Mouse (Mus musculus): Measurements from ENCODE around the gene Daxx. TPM values are rescaled to one million over a fixed set of nuclear protein-coding genes. Genes with fewer than 3 reads are reported as not detected.

Gene Daxx
- total RNA-seq, 2 experiments from 2014 or later, result 27.4 to 27.9 TPM

DNA sequence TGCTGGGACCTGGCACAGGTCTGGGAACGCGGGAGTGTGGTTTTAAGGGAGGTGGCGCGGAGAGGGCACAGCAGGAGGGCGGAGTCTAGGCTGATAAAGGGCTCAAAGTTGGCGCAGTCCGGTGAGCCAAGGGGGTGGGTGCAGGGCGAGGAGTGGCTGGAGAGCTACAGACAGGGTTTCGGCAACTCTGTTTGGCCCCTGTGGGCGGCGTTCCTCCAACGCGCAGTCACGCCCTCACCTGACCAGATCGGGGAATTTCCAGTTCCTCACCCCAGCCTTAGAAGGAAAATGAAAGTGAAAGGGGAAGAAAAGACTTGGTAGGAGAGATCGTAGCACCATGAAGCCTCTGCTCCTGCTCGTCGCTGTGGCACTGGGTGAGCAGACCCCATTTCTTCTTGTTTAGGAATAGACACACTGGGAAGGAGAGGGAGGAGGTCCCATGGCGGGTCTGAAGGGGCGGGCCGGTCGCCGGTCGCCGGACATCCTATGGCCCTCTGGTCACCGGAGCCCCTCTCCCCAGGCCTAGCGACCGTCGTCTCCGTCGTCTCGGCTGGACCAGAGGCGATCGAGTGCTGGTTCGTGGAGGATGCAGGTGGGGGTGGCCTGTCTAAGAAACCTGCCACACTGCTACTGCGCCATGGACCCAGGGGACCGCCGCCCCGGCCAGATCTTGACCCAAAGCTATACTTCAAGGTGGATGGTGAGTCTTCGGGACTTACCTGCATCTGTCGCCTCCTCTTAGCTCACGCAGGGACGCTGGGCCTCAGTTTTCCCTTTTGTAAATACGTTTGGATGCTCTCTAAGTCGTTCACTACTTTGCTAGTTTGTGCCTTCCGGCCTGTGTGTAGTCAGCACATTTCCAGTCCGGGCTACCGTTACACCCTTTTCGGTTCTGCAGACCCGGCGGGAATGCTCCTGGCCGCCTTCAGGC is 10.4 kb downstream of the Daxx start:
- DNase-seq (ENCODE audit: extremely low spot score in 1 of 2, low spot score in 1 of 2), result peak in 1 of 2 experiments; percentile 29

DNA sequence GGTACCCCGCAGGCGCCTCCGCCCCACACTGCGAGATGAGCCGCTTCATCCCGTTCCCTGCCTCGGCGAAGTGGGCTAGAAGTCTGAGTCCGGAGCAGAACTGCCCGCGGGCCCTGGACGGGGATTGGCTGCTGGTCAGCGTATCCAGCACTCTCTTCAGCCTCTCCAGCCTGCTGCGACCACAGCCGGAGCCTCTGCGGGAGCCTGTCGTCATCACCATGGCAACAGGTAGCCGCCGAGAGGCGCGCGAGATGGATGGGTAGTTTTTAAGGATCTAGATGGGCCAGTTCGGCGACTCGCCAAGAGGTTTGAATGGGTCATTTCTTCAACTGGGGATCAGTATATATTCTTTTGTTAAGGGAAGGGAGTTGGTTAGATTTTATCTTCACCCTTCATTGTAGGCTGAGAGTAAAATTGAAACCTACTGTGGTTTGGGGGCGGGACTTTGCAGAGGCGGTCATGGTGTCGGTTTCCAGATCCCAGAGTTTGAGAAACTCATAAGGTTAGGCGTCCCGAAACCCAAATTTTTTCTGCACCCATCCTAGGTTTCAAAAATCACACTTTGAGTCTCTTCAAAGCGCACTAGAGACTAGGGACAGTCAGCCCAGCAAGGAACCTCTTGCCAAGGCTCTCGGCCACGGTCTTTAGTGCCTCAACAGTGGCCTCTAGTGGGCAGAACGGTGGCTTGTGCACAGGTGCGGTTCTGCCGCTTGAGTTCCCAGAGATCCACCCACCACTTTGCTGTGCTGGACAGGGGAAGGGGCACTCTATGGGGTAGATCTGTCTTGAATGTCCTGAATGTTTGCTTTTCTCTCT is 11.3 kb downstream of the Daxx start:
- DNase-seq (ENCODE audit: extremely low spot score in 1 of 2, low spot score in 1 of 2), result peak; percentile 58 to 87

DNA sequence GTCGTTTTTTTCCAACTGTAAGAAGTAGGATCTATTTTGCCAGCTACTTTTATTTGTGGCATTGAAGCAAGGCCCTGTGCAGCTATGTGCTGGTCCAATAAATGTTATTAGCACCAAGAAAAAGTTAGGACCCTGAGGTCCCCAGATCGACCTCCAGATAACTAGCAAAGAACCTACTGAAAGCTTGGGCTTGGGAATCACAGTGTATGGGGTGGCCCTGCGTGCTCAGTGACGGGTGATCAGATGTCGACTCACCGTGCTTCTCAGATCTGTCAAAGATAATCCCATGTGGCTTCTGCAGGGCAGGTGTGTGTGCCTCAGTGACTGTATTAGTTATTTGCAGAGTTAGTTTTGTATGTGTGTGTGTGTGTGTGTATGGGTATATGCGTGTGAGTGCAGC is 12.1 kb downstream of the Daxx start:
- no peak for DNase-seq (ENCODE audit: extremely low spot score in 1 of 2, low spot score in 1 of 2)

DNA sequence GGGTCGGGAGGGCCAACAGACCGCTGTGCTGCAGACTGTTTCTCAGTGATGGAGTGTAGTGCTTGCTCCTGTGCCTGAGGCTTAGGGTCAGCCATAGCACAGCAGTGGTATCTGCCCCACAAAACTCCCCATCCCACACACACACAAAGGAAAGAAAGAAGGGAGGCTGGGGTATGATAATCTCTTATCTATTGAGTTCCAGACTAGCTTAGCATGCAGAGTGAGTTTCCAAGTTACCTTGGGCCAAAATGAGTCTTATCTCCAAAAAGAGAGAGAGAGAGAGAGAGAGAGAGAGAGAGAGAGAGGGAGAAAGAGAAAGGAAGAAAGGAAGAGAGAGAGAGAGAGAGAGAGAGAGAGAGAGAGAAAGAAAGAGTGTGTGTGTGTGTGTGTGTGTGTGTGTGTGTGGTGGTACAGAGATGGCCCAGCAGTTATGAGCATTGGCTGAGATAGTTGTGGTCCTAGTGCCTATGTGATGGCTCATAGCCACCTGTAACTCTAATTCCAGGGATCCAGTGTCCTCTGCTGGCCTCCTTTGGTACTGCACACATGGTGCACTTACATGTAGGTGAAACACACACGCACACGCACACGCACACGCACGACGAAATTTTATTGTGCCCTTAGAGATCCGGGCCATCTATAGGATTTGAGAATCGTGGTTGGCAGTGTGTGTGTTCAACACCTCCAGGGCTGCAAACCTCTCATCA is 15.5 kb downstream of the Daxx start:
- peak in 1 of 2 experiments; percentile 38 for DNase-seq (ENCODE audit: extremely low spot score in 1 of 2, low spot score in 1 of 2)

DNA sequence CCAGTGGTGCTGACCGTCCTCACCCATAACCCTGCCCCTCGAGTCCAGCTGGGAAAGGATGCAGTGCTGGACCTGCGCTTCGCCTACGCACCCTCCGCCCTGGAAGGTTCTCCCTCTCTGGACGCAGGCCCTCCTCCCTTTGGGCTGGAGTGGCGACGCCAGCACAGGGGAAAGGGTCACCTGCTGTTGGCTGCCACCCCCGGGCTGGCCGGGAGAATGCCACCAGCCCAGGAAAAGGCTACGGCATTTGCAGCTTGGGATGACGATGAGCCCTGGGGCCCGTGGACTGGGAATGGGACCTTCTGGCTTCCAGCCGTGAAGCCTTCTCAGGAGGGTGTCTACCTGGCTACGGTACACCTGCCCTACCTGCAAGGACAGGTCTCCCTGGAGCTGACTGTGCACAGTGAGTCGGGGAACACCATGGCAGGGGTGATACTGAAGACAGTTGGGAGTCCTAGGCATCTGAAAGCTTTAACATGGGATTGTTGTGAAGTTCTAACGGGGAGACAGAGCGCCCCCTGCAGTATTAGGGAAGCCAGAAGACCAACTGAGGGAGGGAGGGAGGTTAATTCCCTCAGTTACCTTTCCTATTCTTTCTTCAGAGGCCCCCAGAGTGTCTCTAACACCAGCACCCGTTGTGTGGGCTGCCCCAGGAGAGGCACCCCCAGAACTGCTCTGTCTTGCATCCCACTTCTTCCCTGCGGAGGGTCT is 16.3 kb downstream of the Daxx start:
- no peak for DNase-seq (ENCODE audit: extremely low spot score in 1 of 2, low spot score in 1 of 2)

DNA sequence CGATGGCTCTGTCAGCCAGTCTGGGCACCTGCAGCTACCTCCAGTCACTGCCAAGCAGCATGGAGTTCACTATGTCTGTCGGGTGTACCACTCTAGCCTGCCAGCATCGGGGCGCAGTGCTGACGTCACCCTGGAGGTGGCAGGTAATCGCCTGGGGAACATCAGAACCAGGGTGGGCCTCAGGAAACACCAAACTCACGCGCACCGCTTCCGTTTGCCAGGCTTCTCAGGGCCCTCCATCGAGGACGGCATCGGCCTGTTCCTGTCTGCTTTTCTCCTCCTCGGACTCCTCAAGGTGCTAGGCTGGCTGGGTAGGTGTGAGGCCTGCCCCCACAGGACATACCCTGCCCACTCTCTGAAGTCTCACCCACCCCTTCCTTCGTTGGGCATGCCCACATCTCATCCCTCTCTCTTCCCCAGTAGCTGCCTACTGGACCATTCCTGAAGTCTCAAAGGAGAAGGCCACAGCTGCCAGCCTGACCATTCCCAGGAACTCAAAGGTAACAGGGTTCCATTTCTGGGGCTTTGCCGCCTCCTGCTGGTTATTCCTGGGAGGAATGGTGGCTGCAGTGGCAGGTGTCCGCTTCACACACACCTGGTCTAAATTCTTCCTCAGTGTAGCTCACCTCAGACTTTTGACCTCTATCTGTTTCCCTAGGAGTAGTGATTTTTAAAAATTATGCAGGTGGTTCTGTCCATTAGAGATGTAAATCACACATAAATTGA is 17.2 kb downstream of the Daxx start:
- DNase-seq (ENCODE audit: extremely low spot score in 1 of 2, low spot score in 1 of 2), result no peak

DNA sequence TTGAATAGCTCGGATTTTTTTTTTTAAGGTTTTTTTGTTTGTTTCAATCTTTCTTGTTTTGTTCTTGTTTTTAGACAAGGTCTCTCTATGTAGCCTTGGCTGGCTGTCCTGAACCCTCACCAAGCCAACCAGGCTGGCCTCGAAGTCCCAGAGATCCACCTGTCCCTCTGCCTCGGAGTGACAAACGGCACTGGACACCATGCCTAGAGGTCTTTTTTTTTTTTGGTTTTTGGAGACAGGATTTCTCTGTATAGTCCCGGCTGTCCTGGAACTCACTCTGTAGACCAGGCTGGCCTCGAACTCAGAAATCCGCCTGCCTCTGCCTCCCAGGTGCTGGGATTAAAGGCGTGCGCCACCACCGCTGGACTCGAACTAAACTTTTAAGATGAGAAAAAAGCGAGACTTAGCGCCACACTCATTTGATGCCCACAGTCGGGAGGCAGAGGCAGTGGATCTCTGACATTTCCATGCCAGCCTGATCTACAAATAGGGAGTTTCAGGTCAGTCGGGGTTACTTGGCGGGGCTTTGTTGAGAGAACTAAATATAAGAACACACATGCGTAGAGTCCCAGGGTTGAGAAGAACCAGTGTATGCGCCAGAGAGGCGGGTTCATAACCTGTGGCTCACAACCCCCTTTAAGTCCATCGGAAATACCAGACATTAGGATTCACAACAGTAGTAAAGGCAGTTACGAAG is 19.2 kb downstream of the Daxx start:
- DNase-seq (ENCODE audit: extremely low spot score in 1 of 2, low spot score in 1 of 2), result no peak

DNA sequence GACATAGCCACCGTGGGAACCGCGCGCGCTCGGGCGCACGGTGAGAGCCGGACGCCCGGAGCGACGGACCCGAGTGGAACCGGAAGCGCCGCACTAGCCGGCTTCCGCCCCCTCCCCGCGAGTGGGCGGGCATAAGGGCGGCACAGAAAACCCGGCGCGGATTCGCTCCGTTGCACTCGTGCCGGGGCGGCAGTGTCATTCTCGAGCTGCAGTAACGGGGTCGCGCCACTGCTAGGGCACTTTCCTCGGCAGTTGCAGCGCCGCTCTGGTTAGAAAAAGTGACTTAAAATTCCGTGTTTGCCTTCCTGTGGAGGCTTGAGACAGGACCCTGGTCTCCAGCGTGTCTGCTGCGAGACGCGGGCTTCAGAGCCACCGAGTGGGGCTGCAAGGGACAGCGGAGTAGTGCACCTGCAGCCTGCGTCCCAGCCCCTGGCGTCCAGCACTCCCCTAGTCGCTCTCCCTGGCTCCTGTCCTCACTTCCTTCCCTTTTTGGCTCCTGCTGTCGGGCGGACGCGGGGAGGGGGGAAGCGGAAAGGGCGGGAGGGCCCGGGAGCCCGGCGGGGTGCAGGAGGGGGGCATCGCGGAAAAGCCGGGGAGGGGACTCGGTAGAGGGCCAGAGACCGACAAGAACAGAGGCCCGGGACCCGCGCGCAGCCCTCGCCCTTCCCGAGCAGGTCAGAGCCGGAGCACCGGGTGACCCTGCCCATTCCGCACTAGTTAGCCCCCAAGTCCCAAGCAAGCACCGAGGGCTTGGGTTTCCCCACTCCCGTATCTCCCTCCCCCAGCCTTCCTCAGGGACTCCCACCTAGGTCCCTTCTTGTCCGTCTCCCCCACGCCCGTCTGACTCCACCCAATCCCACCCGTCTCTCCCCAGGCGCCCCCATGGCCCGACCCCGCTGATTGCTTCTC is 20.4 kb downstream of the Daxx start, which contains the start of gene Rgl2:
Gene Rgl2, plus strand, starts transcription at position 173 of the 909 bp plus-strand sequence.
- DNase-seq (ENCODE audit: extremely low spot score in 1 of 2, low spot score in 1 of 2), result peak; percentile 93

DNA sequence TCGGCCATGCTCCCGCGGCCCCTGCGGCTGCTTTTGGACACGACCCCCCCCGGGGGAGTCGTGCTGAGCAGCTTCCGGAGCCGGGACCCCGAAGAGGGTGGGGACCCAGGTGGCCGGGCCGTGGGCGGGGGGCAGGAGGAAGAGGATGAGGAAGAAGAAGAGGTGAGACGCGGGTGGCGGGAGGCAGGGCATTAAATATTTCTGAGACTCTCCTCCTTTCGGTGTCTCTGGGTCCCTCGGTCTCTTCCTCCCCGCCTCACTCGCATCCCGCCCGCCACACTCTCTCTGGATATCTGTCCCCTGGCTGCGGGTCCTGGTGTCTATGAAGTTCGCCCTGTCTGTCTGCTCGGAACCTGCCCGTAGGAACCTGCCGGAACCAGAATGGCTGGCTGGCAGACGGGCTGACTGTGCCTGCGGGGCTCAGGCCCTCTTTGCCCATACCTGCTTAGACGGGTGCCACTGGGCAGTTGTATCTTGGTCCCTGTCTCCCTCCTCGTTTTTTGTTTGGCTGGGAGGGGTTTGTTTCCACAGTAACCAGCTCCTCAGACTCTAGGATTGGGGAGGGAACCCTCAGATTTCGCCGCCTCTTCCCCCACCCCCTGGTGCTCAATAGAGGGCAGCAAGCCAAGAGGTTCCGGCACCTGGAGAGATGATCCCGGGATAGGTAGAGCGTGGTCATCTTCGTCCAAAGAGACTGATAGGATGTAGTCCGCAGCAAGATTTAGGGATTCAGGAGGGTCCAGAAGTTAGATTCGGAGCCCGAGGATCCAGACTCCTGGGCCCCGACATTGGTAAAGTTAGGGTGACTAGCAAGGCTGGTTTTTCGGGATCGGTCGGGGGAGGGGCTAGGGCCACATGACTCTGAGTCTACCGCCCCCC is 21.3 kb downstream of the Daxx start:
- DNase-seq (ENCODE audit: extremely low spot score in 1 of 2, low spot score in 1 of 2), result peak; percentile 54 to 62

DNA sequence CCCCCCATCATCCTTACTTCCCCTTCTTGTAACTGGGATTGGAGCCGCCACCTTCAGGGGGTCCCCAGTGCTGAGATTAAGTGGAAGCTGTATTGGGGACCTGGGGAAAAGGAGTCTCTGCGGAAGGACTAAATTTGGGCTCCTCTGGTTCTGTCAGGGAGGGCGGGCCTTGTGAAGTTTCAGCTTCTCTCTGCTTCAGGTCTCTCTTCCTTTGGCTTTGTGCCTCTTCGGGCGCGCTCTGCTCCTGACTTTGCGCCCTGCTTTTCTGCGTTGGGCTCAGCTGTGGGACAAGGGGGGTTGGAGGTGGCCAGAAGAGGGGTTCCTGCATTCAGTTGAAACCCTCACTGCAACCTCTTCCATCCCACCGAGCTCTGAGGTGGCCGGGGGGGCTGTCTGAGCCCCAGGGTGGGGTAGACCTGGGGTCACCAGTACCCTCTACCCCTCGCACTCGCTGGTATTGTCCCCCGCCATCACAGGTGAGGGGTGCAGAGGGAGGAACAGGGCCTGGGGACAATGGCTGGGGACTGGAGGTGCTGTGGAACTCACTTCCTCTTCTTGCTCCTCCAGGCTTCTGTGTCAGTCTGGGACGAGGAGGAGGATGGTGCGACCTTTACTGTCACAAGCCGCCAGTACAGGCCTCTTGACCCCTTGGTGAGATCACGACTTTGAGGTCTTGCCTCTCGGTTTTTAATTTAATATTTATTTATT is 22.1 kb downstream of the Daxx start:
- DNase-seq (ENCODE audit: extremely low spot score in 1 of 2, low spot score in 1 of 2), result no peak

DNA sequence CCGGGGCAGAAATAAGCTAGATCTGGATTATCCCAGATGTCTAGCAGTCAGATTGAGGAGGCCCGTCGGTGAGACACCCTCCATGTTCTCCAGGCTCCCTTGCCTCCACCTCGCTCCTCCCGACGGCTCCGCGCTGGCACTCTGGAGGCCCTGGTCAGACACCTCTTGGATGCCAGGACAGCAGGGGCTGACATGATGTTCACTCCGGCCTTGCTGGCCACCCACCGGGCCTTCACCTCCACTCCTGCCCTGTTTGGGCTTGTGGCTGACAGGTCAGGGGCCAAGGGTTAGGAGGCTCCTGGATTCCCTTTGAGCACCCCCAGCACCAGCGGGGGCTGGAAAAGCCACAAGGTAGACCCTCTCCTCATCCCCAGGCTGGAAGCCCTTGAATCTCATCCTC is 22.7 kb downstream of the Daxx start:
- no peak for DNase-seq (ENCODE audit: extremely low spot score in 1 of 2, low spot score in 1 of 2)

DNA sequence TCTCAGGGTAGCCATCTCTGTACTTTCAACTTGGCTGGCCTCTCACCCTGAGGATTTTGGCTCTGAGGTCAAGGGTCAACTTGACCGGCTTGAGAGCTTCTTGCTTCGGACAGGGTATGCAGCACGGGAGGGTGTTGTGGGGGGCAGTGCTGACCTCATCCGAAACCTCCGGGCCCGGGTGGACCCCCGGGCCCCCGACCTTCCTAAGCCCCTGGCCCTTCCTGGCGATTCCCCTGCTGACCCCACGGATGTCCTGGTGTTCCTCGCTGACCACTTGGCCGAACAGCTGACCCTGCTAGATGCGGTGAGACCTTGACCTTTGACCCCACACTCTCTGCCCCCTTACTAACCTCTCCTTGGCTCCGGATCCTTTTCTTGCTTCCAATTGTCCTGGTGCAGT is 23.2 kb downstream of the Daxx start:
- no peak for DNase-seq (ENCODE audit: extremely low spot score in 1 of 2, low spot score in 1 of 2)

DNA sequence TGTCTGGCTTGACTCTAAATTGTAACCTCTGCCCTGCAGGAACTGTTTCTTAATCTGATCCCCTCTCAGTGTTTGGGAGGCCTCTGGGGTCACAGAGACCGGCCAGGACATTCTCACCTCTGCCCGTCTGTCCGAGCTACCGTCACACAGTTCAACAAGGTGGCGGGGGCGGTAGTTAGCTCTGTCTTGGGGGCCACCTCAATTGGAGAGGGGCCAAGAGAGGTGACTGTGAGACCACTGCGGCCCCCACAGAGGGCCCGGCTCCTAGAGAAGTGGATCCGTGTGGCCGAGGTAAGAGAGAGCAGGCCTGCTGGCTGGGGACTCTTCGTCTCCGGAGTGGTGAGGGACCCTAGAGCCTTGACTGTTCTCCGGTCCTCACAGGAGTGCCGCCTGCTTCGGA is 23.8 kb downstream of the Daxx start:
- DNase-seq (ENCODE audit: extremely low spot score in 1 of 2, low spot score in 1 of 2), result no peak

DNA sequence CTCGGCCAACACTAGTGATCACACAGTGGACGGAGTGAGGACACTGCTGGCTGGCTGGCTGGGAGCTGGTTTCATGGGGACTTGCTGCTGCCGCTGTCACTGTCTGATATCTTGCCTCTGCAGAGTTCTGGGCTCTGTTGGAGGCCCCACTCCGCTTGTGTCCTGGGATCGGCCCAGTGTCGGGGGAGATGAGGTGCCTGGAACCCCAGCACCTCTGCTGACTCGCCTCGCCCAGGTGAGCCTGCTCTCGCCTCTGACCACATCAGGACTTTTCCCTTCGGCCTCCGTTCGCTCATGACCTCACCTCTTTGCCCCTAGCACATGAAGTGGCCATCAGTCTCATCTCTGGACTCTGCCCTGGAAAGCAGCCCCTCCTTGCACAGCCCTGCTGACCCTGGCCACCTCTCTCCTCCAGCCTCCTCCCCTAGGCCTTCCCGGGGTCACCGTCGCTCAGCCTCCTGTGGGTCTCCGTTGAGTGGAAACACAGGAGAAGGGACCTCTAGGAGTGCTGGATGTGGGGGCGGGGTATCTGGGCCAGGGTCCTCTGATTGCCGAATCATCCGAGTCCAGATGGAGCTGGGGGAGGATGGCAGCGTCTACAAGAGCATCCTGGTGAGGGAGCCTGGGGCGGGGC is 26.3 kb downstream of the Daxx start:
- no peak for DNase-seq (ENCODE audit: extremely low spot score in 1 of 2, low spot score in 1 of 2)

DNA sequence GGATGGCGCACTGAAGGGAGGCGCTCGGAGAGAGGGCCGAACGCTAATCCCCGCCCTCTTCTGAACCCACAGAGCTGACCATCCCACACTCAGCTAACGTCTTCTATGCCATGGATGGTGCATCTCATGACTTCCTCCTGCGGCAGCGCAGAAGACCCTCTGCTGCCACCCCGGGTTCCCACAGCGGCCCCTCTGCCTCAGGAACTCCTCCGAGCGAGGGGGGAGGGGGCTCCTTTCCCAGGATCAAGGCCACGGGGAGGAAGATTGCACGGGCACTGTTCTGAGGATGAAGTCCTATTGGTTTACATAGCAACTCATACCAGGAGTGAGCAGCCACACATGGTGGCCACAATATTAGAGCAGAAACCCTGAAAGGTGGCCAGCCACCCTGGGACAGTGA is 27.8 kb downstream of the Daxx start:
- DNase-seq (ENCODE audit: extremely low spot score in 1 of 2, low spot score in 1 of 2), result no peak

DNA sequence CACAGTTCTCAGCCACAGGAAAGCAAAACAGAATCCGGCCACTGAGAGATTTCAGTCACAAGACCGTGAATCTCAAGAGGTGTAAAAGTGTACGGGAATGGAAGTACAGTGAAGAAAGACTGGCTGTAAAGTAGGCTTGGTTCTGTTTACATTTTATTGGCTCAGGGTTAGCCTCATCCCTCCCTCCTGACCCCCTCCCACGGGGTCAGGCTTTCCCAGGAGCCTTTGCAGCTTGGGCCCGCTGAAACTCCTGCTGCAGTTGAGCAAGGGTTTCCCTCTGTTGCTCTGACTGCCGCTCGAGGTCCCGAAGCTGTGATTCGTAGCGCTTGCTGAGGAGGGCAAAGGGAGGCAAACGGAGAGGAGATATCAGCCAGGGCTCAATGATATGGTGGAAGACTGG is 29.6 kb downstream of the Daxx start:
- no peak for DNase-seq (ENCODE audit: extremely low spot score in 1 of 2, low spot score in 1 of 2)
